Mouse (Mus musculus) cerebellum, adult 9-10 months (tissue): Measurements from ENCODE around the gene Prune2.

Source experiments
- DNase-seq: peaks from one replicate; pipeline ENCODE4 v3.0.0; 2022

The Prune2 gene

DNA sequence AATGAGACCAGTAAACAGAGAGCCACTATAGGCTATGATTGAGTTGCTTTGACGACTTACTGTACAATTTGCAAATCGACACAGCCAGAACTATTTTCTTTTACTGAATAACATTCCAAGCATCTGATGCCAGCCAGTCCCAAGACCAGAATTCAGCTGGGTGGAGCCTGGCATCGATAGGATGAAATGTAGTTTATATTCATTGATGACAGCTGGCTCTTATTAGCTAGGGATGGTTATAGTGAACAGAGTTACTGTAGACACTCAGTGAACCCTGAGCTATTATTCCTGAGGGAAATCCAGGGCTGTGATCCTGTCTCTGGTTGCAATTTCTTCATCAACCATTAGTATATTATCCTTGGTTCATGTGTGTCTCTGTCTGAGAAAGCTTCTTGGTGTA lies 254.6 kb downstream of the Prune2 start:
- DNase-seq, result no peak

DNA sequence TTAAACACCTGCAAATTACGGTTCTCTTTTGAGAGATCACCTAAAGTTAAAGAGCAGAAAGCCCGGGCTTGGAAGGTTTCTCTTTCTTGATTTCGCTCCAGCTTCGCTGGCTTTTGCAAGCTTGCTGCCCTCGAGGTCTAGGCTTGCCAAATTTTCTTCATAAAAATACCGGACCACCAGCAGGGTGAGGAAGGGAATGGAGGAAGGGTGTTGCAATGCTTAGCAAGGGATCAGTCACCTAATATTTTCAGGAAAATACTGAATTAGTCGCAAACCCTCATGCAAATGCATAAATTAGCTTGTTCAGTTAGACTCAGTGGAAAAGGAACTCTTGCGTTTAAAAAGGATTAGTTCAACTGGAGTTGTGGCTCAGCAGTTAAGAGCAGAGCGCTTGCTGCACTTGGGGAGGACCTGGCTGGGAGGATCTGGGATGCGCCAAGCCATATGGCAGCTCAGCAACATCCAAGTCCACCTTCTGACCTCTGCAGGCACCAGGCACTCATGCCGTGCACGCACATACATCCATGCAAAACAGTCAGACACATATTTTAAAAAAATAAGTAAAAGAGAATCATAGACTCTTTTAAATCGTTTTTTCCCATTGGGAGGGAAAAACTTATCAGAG lies 259.1 kb downstream of the Prune2 start:
- peak; percentile 72 for DNase-seq

DNA sequence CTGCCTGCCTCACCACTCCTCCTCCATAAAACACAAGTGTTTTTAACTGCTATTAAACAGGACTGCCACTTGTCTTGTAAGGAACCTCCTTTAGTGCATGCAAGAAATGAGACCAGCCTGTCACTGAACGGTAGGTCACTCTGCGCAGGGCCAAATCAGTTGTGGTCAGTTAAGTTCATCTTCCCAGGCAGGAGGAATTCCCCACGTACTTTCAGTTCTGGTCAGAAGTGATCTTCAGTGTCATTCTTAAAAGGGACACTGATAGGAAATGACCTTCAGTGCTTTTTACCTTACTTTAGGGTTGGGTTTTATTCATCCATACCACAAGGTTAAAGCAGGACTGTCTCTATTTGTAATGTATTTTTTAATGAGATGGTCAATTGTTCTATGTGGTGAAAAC lies 262.3 kb downstream of the Prune2 start:
- DNase-seq, result no peak

DNA sequence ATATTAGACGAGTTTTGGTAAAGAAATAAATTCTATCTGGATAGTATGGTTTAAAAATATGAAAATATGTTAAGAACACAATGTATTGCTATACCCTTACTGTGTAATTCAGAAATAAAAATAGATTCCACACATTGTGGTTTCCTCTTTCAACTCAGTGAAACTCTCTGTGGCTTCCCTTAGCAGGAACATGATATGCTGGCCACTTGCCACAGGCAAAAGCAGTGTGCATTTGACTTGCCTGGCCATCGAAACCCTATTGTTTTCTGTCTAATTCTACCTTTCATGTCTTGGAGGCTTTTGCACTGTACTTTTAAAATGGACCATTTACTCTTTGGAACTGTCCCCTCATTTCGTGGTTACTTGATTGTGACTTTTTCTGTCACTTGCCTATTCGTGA lies 267.9 kb downstream of the Prune2 start:
- no peak for DNase-seq

DNA sequence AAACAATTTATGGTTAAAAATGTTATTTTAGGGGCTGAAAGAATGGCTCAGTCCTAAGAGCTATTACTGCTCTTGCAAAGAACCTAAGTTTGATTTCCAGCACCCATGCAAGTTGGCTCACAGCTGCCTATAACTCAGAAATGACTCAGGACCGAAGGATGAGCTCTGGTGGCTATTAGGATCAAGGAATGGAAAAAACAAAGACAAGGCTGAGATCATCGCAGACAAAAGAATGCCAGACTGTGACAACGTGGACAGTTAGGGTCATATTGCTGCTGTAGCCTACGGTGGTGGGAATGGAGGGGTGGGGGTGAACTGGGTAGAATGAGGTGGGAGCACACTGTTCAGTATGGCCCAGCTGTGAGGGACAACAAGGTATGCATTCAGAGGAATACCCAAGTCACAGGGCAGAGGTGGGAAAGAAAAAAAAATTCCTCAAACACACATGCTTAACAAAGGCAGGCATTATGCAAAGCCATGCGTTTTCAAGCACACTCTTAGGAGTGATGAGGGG lies 269.7 kb downstream of the Prune2 start:
- no peak for DNase-seq

DNA sequence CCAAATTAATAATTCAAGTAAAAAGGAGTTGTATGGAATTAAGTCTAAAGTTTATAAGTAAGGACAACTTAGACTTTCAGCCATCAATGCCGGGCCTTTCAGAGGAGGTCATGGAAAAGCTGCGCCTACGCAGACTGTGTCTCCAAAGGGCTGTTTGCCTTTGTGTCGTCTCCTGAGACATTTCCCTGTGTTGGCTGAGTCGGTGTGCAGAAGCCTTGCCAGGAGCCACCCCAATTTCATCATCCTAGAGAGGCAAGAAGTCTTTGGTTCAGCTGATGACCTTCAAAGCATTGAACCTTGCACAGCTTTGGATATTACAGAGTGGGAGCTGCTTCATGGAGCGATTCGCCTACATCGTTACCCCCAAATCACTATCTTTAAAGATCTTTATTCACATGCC lies 270.2 kb downstream of the Prune2 start:
- no peak for DNase-seq

DNA sequence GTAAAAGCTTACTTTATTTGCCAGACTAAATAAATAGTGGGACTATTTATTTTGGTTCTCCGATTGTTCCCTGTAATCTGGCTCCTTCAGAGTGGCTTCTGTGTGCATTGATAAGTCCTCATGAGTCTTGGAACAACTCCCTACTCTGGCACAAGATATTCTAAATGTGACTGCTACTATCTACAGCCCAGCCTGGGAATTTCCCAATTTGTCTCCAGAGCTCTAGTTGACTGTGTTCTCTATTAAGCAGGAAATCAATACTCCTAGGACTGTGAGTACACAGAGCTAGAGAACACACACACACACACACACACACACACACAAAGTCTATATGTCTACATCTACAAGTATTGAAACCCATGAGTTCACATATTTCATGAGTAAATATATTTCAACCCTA lies 274.1 kb downstream of the Prune2 start:
- DNase-seq, result no peak

DNA sequence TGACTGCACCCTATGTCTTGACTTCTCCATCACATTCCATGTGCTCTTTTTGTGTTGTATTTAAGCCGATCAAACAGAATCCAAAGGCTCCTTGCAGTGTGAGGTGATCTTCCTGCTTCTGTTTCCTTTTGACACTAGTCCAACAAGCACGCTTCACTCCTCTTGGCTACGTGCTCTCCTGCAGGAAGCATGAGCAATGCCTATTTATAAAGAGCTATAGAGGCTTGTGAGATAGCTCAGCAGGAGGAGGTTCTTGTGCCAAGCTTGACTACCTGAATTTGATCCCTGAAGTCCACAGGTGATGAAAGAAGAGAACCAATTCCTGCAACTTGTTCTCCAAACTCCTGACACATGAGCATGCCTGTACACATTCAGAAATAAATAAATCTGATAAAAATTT lies 282.6 kb downstream of the Prune2 start:
- peak; percentile 90 for DNase-seq

DNA sequence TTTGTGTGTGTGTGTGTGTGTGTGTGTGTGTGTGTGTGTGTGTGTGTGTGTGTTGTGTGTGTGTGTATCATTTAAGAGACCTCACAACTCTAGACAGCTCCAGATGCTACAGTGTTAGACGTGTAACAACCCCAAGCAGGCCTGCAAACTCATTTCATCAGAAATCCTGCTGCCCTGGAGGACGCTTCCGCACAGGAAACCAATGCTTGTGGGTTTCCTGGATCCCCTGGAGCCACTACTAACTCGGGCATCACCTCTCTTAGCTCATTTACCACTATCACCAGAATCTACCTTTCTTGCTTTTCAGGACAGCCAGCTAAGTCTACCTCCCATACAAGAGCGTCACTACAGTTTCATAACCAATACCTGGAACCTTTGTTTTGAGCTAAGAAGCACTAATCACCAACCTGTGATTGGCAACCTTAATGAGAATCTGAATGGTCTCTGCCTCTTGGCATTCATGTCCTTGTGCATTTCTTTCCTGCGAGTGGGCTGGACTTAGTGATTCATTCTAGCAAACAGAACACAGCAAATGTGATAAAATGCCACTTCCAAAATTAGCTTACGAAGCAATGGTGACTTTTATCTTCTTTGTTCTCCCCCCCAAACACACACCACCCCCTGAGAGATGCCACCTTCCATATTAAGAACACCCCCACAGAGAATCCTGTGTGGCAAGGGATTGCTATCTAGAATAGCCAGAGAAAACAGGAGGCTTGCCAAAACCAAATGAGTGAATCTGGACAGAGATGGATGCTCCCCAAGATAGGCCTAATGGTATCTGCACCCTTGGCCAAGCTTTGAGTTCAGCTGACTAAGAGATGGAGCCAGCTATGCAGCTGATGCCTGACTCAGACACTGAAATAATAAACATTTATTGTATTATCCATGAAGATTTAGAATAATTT lies 284.5 kb downstream of the Prune2 start:
- DNase-seq, result peak; percentile 92

DNA sequence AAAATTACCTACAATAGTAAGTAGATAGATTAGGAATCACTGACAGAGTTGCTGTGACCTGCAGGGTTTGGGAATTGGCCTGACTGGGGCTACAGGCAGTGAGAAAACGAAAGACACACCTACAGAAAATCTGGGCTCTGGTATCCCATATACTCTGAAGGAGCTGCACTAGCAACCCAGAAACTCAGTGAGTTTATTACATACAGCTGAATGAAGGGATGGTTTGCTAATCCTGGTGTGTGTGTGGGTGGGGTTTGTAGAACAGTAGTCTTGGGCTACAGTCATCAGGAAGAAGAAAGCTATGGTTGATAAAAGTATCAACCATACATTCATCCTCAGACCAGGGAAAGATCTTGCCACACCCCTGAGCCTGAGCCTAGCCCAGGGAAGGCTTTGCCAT lies 285.3 kb downstream of the Prune2 start:
- peak; percentile 38 for DNase-seq

DNA sequence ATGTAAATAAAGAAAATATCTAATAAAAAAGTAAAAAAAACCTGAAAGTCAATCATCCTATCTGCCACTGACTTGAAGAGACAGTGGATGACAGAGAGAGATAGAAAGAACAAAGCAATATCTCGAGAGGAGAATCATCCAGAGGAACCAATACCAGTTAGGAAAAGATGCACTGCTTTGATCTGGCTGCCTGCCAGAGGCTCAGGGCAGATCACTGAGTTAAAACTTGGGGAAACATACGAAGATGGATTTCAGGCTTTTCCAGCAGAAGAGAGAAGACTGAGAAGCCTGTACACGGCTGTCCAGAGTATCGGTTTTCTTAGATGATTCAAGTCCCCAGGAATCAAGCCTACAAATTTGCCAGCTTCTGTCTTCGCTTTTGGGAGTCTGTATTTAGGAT lies 287.0 kb downstream of the Prune2 start:
- DNase-seq, result no peak

DNA sequence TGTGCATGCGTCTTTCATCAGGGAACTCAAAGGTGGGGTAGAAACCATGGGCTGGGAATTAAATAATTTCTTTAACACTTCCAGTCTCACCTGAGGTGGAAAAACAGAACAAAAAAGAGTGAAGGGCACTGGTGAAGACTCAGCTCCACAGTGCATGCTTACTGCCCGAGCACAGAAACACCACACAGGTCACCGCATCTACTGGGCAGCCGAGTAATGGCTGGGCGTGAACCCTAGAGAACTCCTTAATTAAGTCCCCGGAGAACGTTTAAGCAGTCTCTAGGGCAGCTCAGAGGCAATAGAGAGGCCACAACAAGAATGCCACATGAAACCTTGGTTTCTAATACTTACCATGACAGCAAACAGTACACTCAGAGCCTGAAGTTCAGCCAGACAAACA lies 288.6 kb downstream of the Prune2 start:
- no peak for DNase-seq

DNA sequence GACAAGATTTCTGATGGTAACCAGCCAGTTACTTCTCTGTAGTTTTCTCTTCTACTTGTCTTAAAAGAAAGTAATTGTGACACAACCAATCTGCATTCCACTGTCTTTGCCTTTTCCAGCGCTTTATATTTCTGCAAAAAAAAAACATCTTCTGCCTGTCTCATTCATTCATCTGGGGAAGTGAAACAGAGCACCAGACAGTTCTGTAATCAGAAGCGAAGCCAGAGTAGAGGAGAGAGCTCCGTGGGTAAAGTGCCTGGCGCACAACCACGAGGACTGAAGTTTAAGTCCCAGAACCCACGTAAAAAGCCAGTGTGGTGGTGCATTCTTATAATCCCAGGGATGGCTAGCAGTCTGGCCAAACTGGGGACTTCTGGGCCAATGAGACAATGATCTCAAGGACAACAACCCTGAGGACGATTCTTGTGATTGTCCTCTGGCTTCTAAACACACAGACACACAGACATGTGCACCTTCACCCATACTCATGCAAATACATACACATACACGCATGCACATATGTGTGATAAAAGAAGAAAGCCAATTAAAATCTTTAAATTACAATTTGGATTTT lies 291.5 kb downstream of the Prune2 start:
- no peak for DNase-seq

DNA sequence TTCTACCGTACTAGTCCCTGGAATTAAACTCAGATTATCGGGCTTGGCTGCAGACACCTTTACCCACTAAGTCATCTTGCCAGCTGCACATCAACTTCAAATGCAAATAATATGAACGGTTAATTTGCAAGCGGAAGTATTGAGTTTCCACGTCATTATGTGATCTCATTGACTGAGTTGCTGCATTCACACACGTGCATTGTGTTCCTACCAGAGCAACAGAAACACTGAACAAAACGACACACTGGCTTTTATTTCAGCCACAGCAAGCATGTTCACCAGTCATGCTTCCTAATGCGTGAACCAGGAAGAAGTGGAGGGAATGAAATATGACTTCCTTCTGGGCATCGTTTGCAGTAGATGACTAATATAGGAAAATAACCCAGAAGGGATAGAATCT lies 293.8 kb downstream of the Prune2 start:
- DNase-seq, result no peak

DNA sequence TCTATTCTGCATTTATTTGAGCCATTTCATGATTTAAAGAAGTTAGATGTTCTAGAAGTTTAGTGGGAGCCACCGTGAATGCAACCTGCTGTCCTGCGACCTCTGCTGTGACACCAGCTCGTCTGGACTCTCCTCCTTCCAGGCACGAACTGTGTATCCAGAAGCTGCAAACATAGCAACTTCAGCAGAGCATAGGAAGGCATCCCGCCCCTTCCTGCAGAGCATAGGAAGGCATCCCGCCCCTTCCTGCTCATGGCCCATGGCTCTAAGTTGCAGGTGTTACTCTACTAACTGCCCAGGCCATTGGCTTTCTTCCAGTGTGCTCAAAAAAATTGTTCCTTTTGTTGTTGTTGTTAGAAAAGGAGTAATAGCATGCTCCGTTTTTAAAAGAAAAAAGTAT lies 294.9 kb downstream of the Prune2 start:
- DNase-seq, result no peak

DNA sequence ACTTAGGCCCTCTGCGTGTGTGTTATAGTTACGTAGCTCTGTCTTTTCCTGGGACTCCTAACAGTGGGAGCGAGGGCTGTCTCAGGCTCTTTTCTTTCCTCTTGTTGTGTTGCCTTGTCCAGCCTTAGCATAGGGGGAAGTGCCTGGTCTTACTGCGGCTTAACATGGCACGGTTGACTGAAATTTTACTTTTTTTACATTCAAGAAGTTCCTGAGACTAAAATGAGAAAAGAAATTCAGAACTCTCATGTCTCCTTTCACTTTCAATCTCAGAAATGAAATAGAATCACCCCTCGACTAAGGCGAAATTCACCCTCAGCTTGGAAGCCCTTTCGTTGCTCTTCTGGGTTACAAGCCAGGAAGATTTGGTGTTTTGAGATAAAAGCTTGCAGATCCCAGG lies 295.5 kb downstream of the Prune2 start:
- DNase-seq, result no peak

DNA sequence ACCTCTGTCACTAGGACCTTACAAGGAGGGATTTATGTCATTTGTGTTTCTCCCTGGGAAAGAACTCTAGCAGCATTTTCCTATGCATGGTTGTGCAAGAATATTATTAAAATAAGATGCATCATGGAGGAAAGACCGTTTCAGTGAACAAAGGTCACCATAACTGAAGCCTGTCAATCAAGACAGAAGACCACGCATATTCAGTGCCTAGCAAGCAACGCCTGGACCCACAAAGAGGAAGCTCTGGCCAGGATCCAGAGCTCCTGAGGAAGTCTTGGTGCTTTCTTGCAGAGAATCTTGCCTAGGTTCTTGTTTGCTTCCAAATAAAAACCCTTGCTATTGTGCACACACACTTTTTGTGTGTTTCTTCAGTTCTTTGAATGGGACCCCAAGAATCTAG lies 296.9 kb downstream of the Prune2 start:
- no peak for DNase-seq

DNA sequence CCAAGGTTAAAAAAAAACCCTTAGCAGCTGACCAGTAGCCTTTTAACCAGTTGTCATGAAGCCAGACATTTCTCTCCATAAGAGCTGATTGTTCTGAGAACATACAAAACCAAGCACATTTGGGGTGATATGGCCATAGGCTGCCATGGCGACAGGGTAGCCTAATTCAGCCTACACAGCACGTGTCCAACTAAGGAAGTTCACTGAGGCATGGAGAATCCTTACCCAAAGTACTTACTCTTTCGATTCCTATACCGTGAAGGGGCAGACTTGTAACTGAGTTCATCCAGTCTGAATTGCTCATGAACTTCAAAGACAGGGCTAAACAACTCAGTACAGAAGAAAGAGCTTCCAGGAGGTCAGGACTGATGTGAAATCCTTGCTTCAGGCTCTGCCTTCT lies 299.6 kb downstream of the Prune2 start:
- no peak for DNase-seq

DNA sequence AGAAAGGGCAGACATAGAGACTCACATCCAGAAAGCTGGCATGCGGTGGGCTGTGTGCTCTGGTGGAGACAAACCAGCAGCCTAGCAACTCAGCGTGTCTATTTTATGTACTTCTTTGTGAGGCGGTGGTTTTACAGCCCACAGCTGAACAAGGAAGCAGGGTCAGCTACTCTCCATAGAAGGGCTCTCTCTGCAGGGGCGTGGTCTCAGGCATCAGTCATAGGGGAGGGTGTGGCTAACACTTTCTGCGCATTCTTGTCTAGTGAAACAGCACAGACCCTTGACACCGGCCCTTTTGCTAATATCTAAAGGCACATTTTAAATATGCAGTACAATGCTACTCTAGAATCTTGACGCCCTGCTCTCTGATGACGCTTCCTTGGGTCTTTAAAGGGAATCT lies 300.5 kb downstream of the Prune2 start:
- DNase-seq, result no peak

DNA sequence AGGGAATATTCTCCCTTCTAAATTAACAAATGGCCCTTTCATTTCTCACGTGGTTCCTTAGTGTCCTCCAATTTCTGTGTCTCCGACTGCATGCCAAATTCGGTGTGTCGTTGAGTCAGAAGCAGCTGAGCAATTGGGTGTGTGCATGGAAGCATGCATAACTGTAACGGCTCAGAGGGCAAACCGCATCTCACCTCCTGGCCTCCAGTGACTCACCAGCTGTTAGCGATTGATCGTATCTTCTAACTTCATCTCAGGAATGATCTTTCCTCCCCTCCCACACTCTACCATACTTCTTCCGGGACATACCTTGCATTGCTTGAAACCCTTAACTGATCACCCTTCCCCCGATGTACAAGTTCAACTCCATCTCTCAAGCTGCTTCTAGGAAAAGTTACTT lies 300.9 kb downstream of the Prune2 start:
- DNase-seq, result no peak

DNA sequence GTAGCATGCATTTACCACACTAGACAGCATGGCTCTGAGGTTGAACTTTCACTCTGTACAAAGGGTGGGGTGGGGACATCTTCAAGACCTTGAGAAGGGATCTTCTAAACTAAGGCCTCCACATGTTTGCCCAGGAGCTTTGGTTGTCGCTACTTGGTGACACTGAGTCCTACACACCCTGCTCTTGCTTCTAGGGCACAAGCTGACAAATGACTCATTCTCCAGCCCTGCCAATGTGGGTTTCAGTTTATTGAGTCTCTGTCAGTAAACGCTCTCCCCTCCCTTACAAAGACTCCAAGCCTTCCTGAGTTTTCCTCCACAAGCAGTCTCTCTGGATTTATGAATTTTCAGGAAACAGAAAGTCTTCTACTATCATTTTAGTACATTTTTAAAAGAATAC lies 307.3 kb downstream of the Prune2 start:
- DNase-seq, result no peak

DNA sequence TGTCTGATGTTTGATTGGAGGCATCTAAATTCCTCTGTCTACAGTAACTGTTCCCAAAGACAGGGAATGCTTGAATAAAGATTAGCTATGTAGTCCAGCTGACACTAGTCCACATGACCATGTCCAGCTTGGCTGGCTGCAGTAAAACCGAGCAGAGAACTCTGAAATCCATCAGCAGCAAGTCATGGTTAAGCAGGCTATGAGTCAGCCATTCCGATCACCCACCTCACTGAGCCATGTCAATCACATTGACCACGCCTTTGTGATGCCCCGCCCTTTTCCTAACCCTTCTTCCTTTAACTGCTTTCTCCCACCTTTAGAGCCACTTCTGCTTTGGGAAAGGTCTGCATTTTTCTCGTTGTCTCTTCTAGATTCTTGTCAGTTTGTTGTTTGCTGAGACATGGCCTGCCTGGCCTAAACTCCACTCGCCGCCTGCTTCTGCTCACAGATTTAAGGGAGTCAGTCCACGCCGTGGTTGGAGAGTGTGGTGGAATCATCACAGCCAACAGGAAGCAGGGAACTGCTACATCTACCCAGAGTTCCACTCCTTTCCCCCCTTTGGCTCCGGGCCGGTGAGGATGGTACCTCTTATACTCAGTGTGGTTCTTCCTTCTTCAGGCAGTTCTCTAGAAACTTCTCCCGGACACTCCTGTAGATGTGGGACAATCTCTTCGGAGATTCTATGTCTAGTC lies 307.9 kb downstream of the Prune2 start:
- DNase-seq, result no peak

DNA sequence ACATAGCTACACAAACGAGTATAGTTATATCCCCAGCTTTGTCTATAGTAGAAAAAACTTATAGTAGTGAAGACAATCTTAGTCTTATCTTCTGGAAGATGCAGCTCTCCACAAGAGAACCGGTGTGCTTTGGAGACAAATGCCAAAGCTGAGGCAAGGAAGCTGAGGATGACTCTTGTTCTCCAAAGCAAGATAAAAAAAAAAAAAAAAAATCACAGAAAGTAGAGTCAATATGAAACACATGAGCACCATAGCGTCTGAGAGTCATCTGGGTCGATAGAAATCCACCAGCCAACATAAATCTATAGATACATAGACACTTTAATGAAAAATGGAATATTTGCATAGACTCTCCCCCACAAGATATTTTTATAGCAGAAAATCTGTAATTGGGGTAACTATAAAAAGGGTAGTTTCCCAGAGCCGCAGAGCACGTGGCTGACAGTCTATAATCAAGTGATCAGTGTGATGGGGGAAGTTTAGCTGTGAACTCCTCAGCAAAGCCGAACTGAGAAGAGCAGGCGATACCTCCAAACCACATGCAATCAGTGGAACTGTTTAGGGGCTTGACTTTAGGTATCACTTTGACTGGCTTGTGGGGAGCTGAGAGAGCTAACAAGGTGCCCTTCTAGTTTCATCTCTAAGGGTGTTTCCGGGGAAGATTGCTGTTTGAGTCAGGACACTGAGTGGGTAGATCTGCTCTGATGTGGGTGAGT lies 308.7 kb downstream of the Prune2 start:
- DNase-seq, result no peak
